Mouse (Mus musculus) thymus, postnatal 0 days (tissue): ENCODE measurements around the gene Fgfr2. TPM values are rescaled to one million over a fixed set of nuclear protein-coding genes. Genes with fewer than 3 reads are reported as not detected.
"Not testable (repeated sequence)": the region's sequence is repeated elsewhere in the genome, so short reads cannot be mapped to it uniquely, and the experiment has no call there.

Source experiments
- DNase-seq: peaks from one replicate; pipeline ENCODE4 v3.0.0-alpha.2; 2015; ENCODE audit warnings: low spot score
- polyA plus RNA-seq: library from polyadenylated mRNA; unstranded; fragments of >200 nt; fragmentation: Nextera tagmentation; extraction: Ambion mirVana; gene quantifications from 2 replicates; pipeline ENCODE4 v1.2.1, GENCODE M21; 2015

The Fgfr2 gene
- polyA plus RNA-seq, 1 experiment from 2014 or later: 23.6 TPM

DNA sequence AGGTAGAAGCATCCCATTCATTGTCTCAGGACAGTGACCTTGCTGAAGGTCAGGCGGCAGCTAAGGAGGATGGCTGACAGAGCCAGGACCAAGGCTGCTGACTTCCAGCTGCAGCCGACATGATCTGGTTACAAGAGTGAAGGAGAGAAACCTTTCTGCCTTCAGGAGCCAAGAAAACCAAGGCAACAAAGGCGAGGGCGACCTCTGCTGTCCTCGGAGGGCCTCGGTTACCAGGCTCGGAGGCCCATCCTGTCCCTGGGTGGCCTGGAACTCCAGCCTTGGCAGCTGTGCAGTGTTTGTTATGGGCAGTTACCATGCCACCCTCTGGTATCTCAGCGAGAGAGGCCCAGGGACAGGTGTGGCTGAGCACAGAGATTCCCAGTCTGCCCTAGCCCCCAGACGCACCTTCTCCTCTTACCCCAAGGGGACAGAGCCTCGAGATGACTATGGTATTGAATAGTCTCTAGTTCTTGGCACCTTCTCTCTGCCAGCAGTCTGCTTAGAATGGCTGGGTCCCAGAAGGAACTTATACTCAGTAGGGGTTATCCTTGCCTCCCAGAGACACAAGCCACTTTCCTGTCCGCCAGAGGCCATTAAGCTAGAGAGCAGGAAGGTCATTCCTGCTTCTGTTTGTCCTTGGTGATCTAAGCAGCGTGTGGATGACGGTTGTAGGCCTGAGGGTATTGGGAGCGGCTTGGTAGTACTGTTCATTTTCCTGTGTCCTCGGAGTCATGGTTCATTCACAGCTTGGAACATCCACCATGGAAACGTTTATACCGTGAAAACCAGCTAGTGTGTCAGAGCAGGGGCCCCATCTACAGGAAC is 449.0 kb downstream of the Fgfr2 start:
- DNase-seq: no peak

DNA sequence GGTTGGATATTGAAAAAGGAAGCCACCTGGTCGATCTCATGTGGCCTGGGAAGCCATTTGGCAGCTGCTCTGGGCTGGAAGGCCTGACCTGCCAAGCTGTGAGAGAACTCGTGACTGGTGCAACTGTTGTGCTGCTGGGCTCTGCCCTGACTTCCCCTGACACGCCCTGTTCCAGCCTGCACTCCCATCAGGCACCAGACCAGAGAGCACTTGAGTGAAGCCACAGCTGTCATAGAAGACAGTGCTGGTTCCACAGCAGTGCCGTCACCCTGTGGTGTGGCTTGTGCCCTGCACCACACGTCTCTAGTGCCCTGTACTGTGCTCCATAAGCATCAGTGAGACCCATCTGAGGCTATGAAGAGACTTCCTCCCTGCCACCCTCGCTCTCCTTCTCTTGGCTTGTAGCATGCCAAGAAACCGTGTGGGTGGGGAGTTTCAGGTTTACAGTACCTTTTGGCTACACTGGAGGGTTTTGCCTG is 450.6 kb downstream of the Fgfr2 start:
- DNase-seq: peak; percentile 28

- DNase-seq: no peak
Observed at GRCm38 (mm10) chr7:132670863-132671165, 452.3 kb downstream of the Fgfr2 start.

GRCm38 (mm10) chr7:132669999-132670862 is 452.9 kb downstream of the Fgfr2 start:
- DNase-seq: no peak

DNA sequence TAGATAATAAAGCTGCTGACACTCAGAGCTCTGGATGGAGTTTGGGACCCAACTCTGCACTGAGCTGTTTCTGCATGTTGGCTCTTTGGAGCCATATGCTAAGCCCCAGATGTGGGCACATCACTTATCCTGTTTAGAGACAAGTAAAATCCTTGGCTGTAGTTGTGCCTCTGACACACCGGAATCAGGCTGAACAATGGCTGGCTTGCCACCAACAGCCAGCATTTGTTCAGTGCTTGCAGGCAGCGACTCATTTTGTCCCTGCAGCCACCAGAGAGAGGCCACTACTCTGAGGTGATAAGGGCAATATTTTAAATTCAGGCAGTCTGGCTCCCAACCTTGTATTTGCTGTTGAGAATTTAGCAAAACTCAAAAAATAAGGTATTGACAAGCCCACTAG is 454.5 kb downstream of the Fgfr2 start:
- DNase-seq: no peak

GRCm38 (mm10) chr7:132666516-132666915 is 456.6 kb downstream of the Fgfr2 start:
- no peak for DNase-seq

GRCm38 (mm10) chr7:132665664-132666382 is 457.3 kb downstream of the Fgfr2 start:
- no peak for DNase-seq

GRCm38 (mm10) chr7:132664815-132665214 is 458.3 kb downstream of the Fgfr2 start:
- DNase-seq: no peak

GRCm38 (mm10) chr7:132662831-132663230 is 460.3 kb downstream of the Fgfr2 start:
- DNase-seq: not testable (repeated sequence)

DNA sequence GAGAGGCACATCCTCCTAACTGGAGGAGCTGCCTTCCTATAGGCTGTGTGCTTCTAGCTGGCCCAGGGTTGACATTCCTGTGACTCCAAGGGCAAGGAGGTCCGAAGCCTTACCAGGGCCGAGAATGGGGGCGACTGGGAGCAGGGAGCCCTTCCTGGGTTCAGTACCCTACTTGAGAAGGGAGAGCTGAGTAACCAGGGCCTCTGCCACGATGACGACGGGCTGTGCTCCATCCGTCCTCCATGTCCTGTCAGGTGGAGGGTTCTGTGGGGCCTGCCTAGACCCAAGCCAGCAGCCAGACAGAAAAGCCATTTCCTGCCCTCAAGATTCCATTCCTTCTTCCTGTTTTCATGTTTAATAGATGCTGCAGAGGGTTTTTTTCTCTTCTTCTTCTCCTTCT is 463.5 kb downstream of the Fgfr2 start:
- DNase-seq: peak; percentile 26

DNA sequence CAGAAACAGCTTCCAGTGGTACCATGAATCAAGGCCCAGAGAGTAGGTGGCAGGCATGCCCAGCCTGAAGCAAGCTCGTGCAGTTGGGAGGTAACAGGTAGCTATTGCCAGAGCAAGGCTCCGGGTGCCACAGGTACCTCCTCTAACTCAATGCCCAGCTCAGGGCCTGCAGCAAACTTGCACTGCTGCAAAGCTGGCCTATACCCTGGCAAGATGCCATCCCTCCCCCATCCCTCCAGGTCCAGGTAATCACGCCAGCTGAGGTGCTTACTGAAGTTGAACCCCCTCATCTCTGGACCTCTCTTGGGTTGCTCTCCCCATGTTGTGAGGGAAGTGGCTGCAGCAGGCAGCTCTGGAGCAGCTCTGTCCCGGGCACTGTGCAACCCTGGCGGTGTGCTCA is 464.5 kb downstream of the Fgfr2 start:
- no peak for DNase-seq

DNA sequence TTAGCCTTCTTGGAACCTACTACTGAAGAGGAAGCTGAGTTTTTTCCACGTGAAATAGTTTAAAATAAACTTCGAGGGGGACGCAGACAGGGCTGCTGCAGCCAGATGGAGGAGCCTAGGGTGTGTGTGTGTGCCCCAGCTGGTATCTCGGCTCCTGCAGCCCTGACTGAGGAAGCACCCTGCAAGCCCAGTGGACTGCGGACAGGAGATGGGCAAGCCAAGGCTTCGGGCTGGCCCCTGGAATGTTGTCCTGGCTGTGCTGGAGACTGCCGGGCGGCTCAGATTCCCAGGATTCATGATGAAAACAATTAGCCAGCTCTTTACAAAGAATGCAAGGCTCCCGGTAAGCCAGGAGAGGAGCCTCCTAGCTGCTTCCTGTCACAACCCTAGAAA is 465.1 kb downstream of the Fgfr2 start:
- no peak for DNase-seq

- no peak for DNase-seq
Observed at GRCm38 (mm10) chr7:132657371-132658057, 465.6 kb downstream of the Fgfr2 start.

DNA sequence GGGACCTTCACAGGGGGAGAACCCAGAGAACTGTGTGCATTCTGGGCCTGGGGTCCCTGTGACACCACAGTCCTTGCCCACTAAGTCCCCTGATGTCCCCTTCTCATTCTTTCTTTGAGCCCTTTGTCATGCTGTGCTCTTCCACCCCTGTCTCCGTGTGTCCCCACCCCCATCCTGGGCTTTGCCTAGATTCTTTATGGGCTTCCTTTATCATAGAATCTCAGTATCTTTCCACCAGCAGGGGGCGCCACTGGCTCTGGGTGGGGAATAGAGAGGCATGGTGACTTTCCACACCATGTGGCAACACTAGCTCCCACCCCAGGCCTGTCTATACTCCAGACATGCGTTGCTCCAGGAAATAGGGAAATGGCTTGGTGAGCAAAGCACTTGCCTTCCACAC is 466.6 kb downstream of the Fgfr2 start:
- peak; percentile 88 for DNase-seq

DNA sequence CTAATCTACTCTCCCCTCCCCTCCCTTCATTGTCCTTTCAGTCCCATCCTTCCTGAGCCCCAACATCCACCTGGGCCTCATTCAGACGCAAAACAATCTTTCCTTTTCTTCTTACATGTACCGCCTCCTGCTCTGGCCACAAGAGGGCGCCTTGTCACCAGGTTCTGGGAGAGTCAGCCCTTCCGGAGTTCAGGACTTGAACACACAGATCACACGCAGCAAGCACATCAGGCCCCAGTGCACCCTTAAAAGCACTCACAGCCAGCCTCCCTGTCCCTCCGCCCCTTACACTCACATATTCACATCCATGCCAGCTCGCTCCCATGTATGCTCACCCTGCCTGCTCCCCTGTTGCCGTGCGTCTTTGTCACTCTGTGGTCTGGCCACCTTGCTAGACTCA is 467.1 kb downstream of the Fgfr2 start:
- DNase-seq: peak; percentile 94

DNA sequence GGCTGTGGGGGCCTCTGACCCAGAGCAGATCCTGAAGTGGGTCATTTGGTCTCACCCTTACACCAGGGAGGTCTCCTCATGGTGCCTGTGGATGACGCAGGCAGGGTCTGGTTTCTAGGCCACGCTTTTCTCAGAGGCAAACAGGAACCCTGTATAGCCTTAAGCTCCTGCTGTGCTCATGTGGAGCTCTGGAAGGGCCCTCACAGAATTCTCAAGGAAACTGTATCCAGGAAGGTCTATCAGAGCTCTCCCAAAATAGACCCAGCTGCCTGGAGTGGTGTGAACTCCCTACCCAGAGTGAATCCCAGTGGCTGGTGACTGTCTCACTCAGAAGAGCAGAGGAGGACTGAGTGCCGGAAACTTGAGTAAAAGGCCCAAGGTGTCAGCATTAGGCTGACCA is 468.7 kb downstream of the Fgfr2 start:
- no peak for DNase-seq

DNA sequence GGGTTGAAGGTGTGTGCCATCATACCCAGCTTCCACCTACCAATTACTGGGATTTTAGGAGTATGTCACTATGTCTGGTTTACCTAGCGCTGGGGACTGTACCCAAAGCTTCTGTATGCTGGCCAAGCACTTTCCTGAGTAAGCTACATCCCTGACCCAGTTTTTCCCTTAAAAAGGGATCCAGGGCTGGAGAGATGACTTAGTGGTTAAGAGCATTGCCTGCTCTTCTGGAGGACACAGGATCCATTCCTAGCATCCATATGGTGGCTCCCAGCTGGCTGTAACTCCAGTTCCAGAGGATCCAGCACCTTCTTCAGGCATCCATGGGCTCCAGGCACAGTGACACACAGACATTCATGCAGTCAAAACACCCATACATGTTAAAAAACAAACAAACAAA is 476.6 kb downstream of the Fgfr2 start:
- DNase-seq: no peak

GRCm38 (mm10) chr7:132644605-132645279 is 478.4 kb downstream of the Fgfr2 start:
- DNase-seq: no peak

GRCm38 (mm10) chr7:132641606-132642005 is 481.5 kb downstream of the Fgfr2 start:
- DNase-seq: no peak

DNA sequence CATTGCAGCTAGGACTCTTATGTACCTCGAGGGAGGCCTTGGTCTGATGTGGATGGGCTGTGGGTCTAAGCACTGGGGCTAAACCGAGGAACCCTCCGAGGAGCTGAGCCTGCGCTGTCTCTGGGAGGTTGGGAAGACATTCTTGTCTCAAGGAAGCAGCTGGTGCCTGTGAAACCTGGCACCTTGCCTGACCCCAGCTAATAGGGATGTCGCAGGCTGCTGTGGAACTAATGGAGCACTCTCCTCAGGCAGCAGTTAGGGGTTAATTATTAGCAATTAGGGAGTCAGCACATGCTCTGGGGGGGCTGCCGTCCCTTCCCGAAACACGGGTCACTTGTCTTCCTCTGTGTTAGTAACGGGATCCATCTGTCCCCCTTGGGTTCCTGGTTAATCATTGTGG is 482.2 kb downstream of the Fgfr2 start:
- no peak for DNase-seq
